Mouse (Mus musculus): ENCODE measurements at regions not wholly inside any gene's neighbourhood (a gene's known extent, or its start where the extent isn't known, plus 50 kb on each side); places are given as distances from the start of the nearest gene placed in this dataset.

DNA sequence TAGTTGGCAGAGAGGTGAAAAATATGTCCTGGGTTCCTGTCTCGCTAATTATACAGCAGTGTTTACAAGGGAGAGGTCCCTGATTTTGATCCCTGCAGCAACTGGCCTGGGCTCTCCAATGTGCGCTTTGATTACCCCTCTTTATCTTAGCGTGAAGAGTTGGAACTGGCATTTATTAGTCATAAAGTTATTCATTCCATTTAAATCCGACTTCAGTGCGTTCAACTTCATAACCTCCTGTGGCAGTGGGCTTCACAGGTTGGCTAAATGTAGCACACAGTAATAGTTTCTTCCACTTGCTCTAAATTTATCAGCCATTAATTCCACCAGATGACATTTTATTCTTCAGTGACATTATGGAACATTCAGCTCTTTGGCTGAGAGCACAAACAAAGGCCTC is 113.0 kb upstream of the Hmgn3 start:
- dilution Hi-C loops (cut with MboI; ENCODE audit: extremely low pct_ligation_motif_present, extremely low pct_unique_long_range_greater_than_20kb, low sequenced_read_pairs) (no loop called here), in situ Hi-C loops (cut with MboI; ENCODE audit: low pct_ligation_motif_present, low pct_unique_long_range_greater_than_20kb, low sequenced_read_pairs) (no loop called here)
- no peaks in the 10 kb centered on the region for H3K4me1 ChIP-seq (ENCODE audit: control insufficient read depth in 1 of 2, insufficient read depth in 2 of 2)
- H3K36me3 ChIP-seq (replicated peaks in 1 of 2; ENCODE audit: control insufficient read depth in 1 of 2, insufficient read depth in 1 of 2, low read length in 1 of 2), result no peaks in the 10 kb centered on the region
- no peak for DNase-seq (ENCODE audit: extremely low read depth)
- no peaks in the 10 kb centered on the region for H3K79me2 ChIP-seq (replicated peaks; ENCODE audit: control insufficient read depth, extremely low read depth, insufficient read depth, poor library complexity, severe bottlenecking)
- no peaks in the 10 kb centered on the region for H3K9me3 ChIP-seq (replicated peaks; ENCODE audit: low read length)
- H3K4me2 ChIP-seq (ENCODE audit: insufficient read depth, low read depth, poor library complexity, severe bottlenecking), result no peak overlapping the region
- H3K27ac ChIP-seq (ENCODE audit: insufficient read depth, low read depth), result no peak overlapping the region
- H3K4me3 ChIP-seq (replicated peaks in 1 of 3; ENCODE audit: low read depth in 2 of 3, low read length in 2 of 3, poor library complexity in 1 of 3), result no peak overlapping the region
- TF ChIP-seq NRF1 (IDR thresholded peaks at IDR 0.05; ENCODE audit: low read depth, low read length) (no peak), POLR2AphosphoS2 (IDR thresholded peaks at IDR 0.05; ENCODE audit: low read depth, low read length) (no peak), MXI1 (IDR thresholded peaks at IDR 0.05; ENCODE audit: low read depth, low read length) (no peak), MAFK (IDR thresholded peaks at IDR 0.05; ENCODE audit: insufficient replicate concordance, low read length) (no peak), EP300 (IDR thresholded peaks at IDR 0.05; ENCODE audit: low read length) (no peak)
- no peak overlapping the region for H3K9ac ChIP-seq (ENCODE audit: insufficient read depth, low read depth)
- H3K27me3 ChIP-seq (replicated peaks), result no peaks in the 10 kb centered on the region

DNA sequence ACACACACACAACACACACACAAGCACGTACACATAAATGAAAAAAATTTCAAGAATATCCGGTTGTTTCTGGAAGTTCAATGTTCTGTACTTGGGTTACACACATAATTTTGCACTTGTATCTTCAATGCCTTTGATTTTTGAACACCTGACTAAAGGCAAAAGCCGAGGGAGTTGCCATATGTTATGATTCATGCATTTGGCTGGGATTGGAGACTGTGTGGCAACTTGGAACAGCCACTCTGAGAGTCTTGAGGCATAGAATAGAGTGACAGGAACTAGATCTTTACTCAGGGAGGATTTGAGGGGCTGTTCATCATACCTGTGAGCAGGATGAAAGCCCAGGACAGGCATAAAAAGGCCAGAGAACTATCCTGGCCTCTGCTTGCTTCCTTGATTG is 112.5 kb upstream of the Hmgn3 start:
- dilution Hi-C loops (cut with MboI; ENCODE audit: extremely low pct_ligation_motif_present, extremely low pct_unique_long_range_greater_than_20kb, low sequenced_read_pairs) (no loop called here), in situ Hi-C loops (cut with MboI; ENCODE audit: low pct_ligation_motif_present, low pct_unique_long_range_greater_than_20kb, low sequenced_read_pairs) (no loop called here)
- Histone ChIP-seq H3K4me2 (ENCODE audit: insufficient read depth, low read depth, poor library complexity, severe bottlenecking) (no peak overlapping the region), H3K9me3 (replicated peaks; ENCODE audit: low read length) (no peaks in the 10 kb centered on the region), H3K79me2 (replicated peaks; ENCODE audit: control insufficient read depth, extremely low read depth, insufficient read depth, poor library complexity, severe bottlenecking) (no peaks in the 10 kb centered on the region), H3K36me3 (replicated peaks in 1 of 2; ENCODE audit: control insufficient read depth in 1 of 2, insufficient read depth in 1 of 2, low read length in 1 of 2) (no peaks in the 10 kb centered on the region), H3K4me3 (replicated peaks in 1 of 3; ENCODE audit: low read depth in 2 of 3, low read length in 2 of 3, poor library complexity in 1 of 3) (no peak overlapping the region), H3K9ac (ENCODE audit: insufficient read depth, low read depth) (no peak overlapping the region), H3K4me1 (ENCODE audit: control insufficient read depth in 1 of 2, insufficient read depth in 2 of 2) (no peaks in the 10 kb centered on the region), H3K27ac (ENCODE audit: insufficient read depth, low read depth) (no peak overlapping the region), H3K27me3 (replicated peaks) (no peaks in the 10 kb centered on the region)
- no peak for DNase-seq (ENCODE audit: extremely low read depth)
- TF ChIP-seq E2F4 (IDR thresholded peaks at IDR 0.05; ENCODE audit: insufficient replicate concordance, low read depth, low read length), result no peak

DNA sequence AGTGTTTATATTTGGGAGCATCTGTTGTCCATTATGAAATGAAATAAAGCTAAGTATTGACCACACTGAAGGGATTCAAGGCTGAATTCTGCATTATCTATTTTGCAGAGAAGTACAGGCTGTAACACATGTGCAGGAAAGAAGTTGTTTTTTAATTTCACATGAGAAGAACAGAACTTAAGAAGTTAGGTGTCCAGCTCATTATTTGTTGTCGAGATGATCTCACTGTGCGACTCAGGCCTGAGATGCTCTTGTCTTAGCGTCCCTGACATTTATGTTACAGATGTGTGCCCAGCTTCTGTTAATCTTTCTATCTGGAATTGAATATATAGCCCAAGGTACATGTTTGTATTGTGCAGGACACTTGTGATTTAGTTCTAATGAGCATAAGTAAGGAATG is 112.0 kb upstream of the Hmgn3 start:
- Histone ChIP-seq H3K36me3 (replicated peaks in 1 of 2; ENCODE audit: control insufficient read depth in 1 of 2, insufficient read depth in 1 of 2, low read length in 1 of 2) (no peaks in the 10 kb centered on the region), H3K27me3 (replicated peaks) (no peaks in the 10 kb centered on the region), H3K4me2 (ENCODE audit: insufficient read depth, low read depth, poor library complexity, severe bottlenecking) (no peak overlapping the region), H3K4me3 (replicated peaks in 1 of 3; ENCODE audit: low read depth in 2 of 3, low read length in 2 of 3, poor library complexity in 1 of 3) (no peak overlapping the region), H3K9me3 (replicated peaks; ENCODE audit: low read length) (no peaks in the 10 kb centered on the region), H3K79me2 (replicated peaks; ENCODE audit: control insufficient read depth, extremely low read depth, insufficient read depth, poor library complexity, severe bottlenecking) (no peaks in the 10 kb centered on the region), H3K4me1 (ENCODE audit: control insufficient read depth in 1 of 2, insufficient read depth in 2 of 2) (no peaks in the 10 kb centered on the region), H3K27ac (ENCODE audit: insufficient read depth, low read depth) (no peak overlapping the region), H3K9ac (ENCODE audit: insufficient read depth, low read depth) (no peak overlapping the region)
- dilution Hi-C loops (cut with MboI; ENCODE audit: extremely low pct_ligation_motif_present, extremely low pct_unique_long_range_greater_than_20kb, low sequenced_read_pairs) (no loop called here), in situ Hi-C loops (cut with MboI; ENCODE audit: low pct_ligation_motif_present, low pct_unique_long_range_greater_than_20kb, low sequenced_read_pairs) (no loop called here)
- no peak for DNase-seq (ENCODE audit: extremely low read depth)
- TF ChIP-seq HCFC1 (IDR thresholded peaks at IDR 0.05; ENCODE audit: low read depth, low read length) (no peak), IRF4 (IDR thresholded peaks at IDR 0.05; ENCODE audit: low read depth, low read length) (no peak), RAD21 (IDR thresholded peaks at IDR 0.05; ENCODE audit: low read depth, low read length) (no peak), MXI1 (IDR thresholded peaks at IDR 0.05; ENCODE audit: low read depth, low read length) (no peak), POLR2AphosphoS2 (IDR thresholded peaks at IDR 0.05; ENCODE audit: low read depth, low read length) (no peak), ZC3H11A (IDR thresholded peaks at IDR 0.05; ENCODE audit: low read depth, low read length) (no peak), MAX (IDR thresholded peaks at IDR 0.05; ENCODE audit: low read length) (no peak), TBP (conservative IDR thresholded peaks at IDR 0.05; ENCODE audit: low read depth, low read length) (no peak), NRF1 (IDR thresholded peaks at IDR 0.05; ENCODE audit: low read depth, low read length) (no peak), SMC3 (IDR thresholded peaks at IDR 0.05; ENCODE audit: low read depth, low read length) (no peak), CHD1 (IDR thresholded peaks at IDR 0.05; ENCODE audit: low read depth, low read length) (no peak), MAZ (IDR thresholded peaks at IDR 0.05; ENCODE audit: low read depth, low read length) (no peak), KAT2A (IDR thresholded peaks at IDR 0.05; ENCODE audit: insufficient replicate concordance, low read length) (no peak), SIN3A (IDR thresholded peaks at IDR 0.05; ENCODE audit: low read length) (no peak), RCOR1 (conservative IDR thresholded peaks at IDR 0.05; ENCODE audit: low read depth, low read length) (no peak), MYC (IDR thresholded peaks at IDR 0.05; ENCODE audit: low read depth, low read length) (no peak), ZNF384 (IDR thresholded peaks at IDR 0.05; ENCODE audit: low read depth, low read length) (no peak), ZMIZ1 (IDR thresholded peaks at IDR 0.05; ENCODE audit: low read depth, low read length) (no peak), ETS1 (conservative IDR thresholded peaks at IDR 0.05; ENCODE audit: low read depth, low read length) (no peak)
